Mouse (Mus musculus) myocyte (in vitro differentiated cells): ENCODE results near the gene Mrps7.

ENCODE experiments used
- E2F4 ChIP-seq: IDR thresholded peaks from one replicate; pipeline ENCODE4 v1.6.1; 2011; ENCODE audit warnings: mild to moderate bottlenecking, control low read depth, moderate library complexity; ENCODE audit not compliant: insufficient read depth
- MAX ChIP-seq: IDR thresholded peaks from one replicate; pipeline ENCODE4 v1.6.1; 2011; ENCODE audit warnings: low read depth, mild to moderate bottlenecking, control low read depth
- MYOD1 ChIP-seq, 3 experiments: IDR thresholded peaks; one replicate each; pipeline ENCODE4 v1.6.1; 2011; ENCODE audit warnings: control low read depth in 2 of 3, low read depth in 2 of 3, mild to moderate bottlenecking in 2 of 3, moderate library complexity in 1 of 3; ENCODE audit not compliant: insufficient read length in 2 of 3, control insufficient read depth in 1 of 3
- MYOG ChIP-seq, 3 experiments: IDR thresholded peaks; one replicate each; pipeline ENCODE4 v1.6.1; 2011; ENCODE audit warnings: control low read depth in 2 of 3, low read depth in 2 of 3, mild to moderate bottlenecking in 2 of 3; ENCODE audit not compliant: insufficient read length in 2 of 3, control insufficient read depth in 1 of 3, insufficient read depth in 1 of 3
- POLR2A ChIP-seq: IDR thresholded peaks from one replicate; pipeline ENCODE4 v1.6.1; 2011; ENCODE audit warnings: low read depth, mild to moderate bottlenecking, control low read depth, moderate library complexity; ENCODE audit not compliant: insufficient read length
- POLR2AphosphoS2 ChIP-seq: IDR thresholded peaks from one replicate; pipeline ENCODE4 v1.6.1; 2011; ENCODE audit warnings: low read depth, control low read depth; ENCODE audit not compliant: insufficient read length
- REST ChIP-seq: IDR thresholded peaks from one replicate; pipeline ENCODE4 v1.6.1; 2011; ENCODE audit warnings: mild to moderate bottlenecking, control low read depth, moderate library complexity; ENCODE audit not compliant: insufficient read depth, insufficient read length
- TCF12 ChIP-seq: IDR thresholded peaks from one replicate; pipeline ENCODE4 v1.6.1; 2011; ENCODE audit warnings: mild to moderate bottlenecking, control low read depth; ENCODE audit not compliant: poor library complexity, insufficient read depth, severe bottlenecking
- USF1 ChIP-seq: IDR thresholded peaks from one replicate; pipeline ENCODE4 v1.6.1; 2011; ENCODE audit warnings: low read depth, mild to moderate bottlenecking, control low read depth, moderate library complexity

- TF ChIP-seq POLR2A, result no peak
- no peak for TF ChIP-seq USF1
- TF ChIP-seq E2F4, result no peak
- no peak for TF ChIP-seq POLR2AphosphoS2
- no peak for TF ChIP-seq MYOG (IDR thresholded peaks at IDR 0.05; ENCODE audit: control insufficient read depth in 1 of 3, insufficient read depth in 1 of 3, insufficient read length in 2 of 3, low read depth in 2 of 3)
- TF ChIP-seq MYOD1 (IDR thresholded peaks at IDR 0.05; ENCODE audit: control insufficient read depth in 1 of 3, insufficient read length in 2 of 3, low read depth in 2 of 3), result no peak
- no peak for TF ChIP-seq MAX
- no peak for TF ChIP-seq TCF12
- TF ChIP-seq REST, result no peak
Measured at GRCm38 (mm10) chr11:115564961-115565360, 38.8 kb upstream of the Mrps7 start.
